Mouse (Mus musculus) thymus, postnatal 36 days (tissue): ENCODE data around the gene Rap1gap.
A peak's percentile ranks its signal among the peaks of the same experiment; 100 is the strongest.

Source experiments
- DNase-seq, 2 experiments: peaks; one replicate each; pipeline ENCODE4 v3.0.0; 2022; ENCODE audit warnings: mixed read lengths in 2 of 2

Rap1gap gene

DNA sequence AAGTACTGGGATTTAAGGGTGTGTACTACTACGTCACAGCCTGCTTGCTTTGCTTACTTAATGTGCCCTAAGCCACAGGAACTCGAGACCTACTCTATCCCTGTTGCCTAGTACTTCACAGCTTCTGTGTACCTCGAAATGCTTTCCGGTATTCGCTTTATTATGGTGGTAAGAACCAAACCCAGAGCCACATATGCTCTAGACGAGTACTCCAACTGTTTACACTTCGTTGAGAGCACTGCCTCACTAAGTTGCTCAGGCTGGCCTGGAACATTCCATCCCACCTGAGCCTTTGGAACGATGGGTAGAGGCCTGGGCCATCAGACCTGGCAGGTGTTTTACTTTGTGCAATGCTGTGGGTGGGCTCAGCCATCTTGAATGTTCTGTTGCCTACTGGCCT is 30.8 kb downstream of the Rap1gap start:
- no peak for DNase-seq

DNA sequence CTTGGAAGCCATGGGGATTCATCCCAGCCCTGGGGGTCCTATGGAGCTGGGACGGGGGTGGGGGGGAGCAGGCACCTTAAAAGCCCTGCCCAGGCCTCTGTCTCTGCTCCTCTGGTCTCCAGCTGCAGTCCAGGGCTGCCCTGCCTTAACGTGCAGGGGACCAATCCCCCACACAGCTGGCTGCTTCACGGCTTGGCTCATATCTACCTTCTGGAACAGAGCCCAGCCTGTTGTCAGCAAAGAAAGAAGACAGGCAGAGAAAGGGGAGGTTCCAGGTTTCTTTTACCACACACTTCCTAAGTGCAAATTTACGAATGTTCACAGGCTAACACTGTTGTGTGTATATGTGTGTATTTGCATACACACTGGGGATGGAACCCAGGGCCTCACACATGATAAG is 31.4 kb downstream of the Rap1gap start:
- DNase-seq: no peak

DNA sequence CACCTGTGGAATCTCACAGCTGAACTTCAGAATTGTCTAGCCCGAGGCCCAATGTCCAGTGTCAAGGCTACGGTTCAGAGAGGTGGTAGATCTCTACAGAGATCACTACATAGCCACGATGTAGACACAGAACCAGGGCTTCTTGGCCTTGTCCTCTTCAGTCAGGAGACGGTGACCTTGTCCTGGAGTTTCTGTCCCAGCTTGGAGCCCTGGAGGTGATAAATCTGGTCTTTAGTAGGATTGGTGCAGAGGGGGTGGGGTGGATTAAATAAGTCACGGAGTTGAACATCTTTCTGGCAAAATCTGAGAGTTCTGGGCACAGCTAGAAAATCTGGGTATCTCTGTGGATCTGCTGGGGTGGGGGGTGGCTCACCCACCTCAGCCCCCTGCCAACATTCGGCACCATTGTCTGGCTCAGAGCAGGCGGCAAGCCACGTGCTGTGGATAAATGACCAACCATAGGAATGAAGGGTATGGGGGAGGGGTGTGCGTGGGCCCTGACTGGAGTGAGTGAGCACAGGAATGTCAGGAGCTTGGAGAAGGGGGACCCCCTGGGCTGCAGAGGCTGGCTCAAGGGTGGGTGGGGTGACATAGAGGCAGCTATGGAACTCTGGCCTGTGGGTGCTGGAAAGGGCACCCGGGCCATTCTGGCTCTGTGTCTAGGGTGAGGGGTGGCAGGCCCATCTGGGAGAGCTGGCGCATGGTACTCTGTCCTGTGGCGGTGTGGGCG is 32.8 kb downstream of the Rap1gap start:
- DNase-seq: no peak

DNA sequence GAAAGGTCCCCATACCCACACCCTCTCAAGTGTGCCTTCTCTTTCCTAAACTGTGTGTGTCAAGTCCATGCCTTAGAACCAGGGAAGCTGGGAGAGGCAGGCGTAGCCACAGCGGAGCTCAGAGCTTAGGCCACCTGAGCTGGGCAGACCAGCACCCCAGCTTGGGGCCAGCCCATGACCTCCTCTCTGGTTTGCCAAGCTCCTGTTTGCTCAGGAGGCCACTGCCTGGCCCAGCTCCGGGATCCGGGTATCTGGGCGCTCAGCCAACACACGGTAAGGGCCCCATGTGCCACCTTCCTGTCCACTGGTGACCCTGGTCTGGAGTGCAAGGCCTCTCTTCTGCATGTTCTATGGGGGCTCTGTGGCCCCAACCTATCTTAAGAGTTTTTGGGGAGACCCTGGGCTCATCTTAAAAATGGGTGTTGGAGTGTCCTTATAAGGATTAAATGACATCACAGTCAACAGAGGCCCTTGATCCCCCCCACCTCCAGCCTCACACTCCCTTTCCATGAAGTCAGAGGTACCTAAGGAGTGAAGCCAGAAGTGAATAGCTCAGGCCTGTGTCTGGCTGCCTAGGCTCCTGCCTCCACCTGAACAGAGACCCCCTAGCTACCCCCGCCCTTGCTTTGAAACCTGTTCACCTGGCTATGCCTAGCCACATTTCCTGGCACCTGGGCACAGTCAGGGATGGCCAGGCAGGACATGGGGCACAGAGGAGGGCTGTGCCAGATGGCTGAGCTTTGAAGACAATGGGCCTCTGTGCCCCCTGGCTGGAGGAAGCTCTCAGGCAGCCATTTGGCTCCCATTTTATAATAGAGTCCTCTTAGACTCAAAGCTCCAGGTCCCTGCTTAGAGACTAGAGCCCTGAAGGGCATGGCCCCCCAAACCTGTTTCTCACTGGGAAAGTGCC is 33.8 kb downstream of the Rap1gap start:
- no peak for DNase-seq

DNA sequence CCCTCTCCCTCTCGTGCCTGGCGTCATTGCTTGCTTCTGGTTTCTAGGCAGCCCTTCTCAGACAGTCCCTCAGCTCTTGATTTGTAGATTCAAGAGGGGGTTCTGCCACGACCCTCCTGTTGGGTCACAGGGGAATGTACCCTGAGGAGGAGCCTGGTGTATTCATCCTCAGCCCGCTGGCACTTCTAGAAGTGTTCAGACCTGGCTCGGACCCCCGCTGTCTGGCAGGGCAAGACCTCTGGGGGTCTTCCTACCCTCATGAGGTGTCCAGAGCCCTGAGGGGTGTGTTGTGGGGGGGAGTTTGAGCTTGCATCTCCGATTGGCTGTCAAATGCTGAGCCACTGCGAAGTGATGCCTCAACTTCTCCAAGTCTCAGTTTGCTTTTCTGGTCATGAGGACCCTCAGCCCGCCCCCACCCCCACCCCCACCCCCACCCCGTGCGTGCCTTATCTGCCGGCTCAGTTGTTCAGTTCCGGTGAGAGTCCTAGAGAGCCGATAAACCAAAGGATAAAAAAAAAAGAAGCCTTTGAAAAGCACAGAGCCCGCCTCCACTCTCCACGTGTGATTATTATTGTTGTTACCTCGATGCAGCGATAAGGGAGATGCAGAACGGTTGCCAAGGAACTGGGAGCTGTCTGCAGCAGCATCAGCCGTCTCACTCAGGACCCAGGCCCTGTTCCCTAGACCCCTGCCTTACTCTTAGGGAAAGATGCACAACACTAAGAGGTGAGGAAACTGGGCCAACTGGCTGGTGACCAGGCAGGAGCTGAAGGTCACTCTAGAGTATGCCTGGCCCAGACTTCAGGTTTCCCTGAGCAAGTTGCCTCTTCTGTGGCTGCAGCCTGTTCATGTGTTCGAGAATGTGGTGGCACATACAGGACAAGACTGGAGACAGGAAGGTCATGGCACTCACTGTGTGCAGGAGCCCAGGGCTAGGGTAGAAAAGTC is 35.0 kb downstream of the Rap1gap start:
- DNase-seq: no peak

DNA sequence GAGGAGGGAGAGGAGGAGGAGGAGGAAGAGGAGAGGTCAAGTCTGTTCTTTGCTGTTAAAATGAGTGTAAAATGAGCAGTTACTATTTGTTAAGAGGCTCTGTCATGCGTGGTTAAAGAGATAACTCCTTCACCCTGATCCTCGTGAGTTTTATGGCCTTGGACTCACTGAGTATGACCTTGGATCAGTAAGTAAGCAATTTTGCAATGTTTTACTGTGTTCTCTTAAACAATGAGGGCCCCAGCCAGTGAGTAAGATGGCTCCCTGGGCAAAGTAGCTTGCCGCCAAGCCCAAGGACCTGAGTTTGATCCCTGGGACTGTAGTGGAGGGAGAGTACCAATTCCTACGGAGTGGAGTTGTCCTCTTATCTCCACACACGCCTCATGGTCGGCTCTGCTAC is 36.4 kb downstream of the Rap1gap start:
- DNase-seq: no peak

DNA sequence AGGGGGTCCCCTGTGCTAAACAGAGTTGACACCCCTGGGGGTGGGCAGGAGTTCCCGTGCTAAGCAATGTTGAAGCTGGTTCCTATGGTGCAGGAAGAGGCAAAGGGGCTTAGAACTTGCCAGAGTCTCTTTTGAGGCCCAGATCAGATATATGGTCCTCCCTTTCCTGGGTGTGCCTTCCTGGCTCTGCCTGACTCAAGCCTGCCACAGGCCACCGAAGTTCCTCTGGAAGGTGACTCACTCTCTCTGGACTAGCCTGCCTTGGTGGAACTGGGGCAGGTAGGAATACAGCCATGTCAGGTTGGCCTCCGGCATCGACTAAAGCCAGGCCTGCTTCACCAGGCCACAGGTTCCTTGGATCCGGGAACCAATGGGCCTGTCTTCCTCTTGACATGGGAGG is 38.6 kb downstream of the Rap1gap start:
- DNase-seq: no peak

DNA sequence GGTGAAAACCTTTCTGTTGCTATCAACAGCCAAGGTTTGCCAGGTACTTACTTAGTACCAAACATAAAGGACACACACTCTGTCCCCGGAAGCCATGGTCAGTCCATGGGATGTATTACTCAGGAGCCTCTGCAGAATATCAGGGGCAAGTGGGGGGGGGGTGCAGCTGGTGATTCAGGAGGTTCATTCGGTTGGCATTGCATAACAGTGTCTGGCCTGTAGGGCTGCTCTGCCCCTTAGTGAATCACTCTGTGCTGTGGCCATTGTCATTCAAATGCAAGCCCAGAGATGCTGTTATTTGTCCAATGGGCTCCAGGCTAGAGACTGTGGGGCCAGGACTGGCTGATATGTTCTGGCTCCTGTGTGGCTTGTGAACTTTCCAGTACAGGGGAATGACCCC is 40.0 kb downstream of the Rap1gap start:
- DNase-seq: no peak

DNA sequence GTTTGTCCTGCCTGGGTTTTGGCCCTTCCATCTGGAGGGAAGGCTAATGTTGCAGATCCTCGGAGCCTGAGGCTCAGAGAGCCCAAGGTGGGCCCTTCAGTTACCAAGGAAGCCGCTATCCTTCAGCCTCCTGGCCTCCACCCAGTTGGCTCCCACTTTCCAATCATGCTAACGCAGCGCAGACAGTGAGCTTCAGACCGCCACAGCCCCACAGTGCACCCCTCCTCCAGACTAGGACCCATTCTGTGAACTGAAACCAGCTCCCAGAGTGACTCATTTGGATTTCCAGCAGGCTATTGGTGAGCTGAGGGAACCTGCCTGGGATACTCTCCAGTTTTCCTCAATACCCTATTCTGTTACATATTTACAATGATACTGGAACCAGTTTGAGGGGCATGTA is 40.9 kb downstream of the Rap1gap start:
- no peak for DNase-seq

DNA sequence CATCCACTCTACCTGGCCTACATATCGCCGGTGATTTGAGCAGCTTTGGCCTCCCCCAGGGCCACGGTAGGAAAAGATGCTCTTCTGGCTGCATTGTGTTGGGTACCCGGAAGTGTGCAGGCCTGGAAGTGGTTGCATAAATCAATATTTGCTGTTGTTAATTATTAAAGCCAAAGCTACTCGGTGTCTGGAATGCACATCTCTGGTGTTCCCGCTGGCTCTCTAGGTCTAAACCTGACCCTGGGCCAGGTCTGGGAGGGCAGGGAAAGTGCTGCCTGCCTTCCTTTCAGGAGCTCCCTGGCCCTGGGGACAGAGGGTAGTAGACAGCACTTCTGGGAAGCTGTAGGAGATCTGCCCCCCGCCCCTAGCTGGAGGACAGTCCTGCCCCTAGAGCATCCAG is 42.0 kb downstream of the Rap1gap start:
- DNase-seq: no peak

DNA sequence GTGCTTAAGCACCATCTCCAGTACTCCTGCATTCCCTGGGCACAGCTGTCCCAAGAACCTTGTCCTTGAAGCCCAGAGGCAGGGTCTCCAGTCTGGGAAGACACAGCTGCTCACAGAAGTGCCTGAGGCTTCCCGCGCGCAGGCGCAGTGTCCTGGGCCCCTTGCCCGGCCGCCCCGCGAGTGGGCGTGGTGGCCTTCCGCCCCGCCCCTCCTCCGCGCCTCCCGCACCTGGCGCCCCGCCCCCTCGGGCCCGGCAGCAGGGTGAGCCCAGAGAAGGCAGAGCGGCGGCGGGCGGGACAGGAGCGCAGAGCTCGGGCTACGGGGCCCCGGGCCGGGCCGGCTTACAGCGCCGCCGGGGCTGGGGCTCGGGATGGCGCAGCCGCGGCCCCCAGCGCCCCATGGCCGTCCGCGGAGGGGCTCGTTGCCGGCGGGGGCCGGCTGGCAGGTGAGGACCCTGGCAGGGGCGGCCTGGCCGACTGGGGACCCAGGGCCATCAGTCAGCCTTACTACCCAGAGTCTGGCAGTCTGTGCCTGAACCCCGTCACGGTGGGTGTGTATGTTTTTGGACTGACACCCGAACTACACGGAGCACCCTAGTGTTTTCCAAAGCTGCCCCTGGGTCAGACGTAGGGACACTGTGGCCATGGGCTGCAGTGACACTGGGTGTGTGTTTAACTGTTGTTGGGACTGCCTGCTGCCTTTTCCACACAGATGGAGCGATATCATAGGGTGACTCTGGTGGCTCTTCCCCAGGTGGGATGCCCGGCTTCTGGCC is 42.9 kb downstream of the Rap1gap start:
- DNase-seq: peak; percentile 91

DNA sequence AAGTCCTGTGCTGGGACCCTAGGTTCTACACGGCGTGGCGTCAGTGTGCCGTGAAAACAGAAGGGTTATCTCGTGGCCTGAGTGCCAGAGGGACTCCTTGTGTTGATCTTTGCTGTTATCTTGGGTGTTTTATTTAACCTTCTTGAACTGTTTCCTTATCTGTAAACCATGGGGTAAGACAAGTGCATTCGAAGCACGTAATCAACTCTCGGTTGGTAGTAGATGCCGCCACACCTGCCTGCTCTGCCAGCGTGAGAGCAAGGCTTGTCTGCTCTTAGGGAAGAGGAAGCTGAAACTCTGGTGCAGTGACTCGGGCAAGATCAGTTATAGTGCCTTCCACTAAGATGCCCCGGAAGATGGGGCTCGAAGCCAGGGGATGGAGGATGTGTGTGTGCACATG is 48.4 kb downstream of the Rap1gap start:
- no peak for DNase-seq

DNA sequence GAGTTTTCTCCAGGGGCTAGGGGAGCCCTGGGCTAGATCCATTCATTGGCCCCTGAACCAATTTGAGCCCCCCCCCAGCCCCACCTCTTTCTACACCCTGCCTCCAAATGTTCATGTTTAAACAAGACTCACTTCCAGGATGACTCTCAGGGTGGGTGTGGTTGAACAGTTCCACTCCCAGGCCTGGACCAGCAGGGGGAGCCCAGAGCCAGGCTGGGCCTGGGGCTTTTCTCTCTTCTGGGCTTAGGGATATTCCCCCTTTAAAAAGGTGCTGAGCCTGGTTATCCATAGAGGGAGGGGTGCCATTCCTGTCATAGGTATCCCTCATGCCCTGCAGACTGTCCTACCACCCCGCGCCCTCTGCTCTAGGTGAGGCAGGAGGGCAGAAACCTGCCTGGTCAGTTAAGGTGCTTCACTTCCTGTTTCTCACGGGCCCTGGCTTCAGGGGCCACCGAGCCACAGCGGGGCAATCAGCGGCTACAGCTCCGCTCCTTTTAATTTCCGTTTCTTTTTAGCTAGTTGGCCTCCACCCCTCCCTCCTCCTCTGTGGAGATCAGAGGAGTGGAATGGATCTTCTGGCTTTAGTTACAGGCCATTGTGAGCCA is 49.6 kb downstream of the Rap1gap start:
- no peak for DNase-seq

DNA sequence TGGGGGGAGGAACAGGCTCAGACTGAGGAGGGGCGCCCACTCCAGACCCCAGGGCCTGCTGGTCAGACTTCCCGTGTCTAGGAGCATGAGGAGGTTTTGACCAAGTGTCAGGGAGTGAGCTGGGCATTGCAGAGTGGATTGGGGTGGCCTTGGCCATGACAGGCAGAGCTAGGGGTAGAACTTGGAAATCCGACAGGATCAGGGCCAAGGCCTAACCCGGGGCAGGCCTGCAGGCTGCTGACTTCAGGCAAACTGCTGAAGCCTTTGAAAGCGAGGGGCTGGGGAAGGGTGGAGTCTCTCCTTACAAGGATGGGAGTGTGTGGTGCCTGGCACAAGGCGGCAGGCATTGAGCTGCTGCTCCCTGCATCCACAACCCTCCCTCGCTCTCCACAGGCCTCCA is 52.5 kb downstream of the Rap1gap start:
- DNase-seq: no peak

DNA sequence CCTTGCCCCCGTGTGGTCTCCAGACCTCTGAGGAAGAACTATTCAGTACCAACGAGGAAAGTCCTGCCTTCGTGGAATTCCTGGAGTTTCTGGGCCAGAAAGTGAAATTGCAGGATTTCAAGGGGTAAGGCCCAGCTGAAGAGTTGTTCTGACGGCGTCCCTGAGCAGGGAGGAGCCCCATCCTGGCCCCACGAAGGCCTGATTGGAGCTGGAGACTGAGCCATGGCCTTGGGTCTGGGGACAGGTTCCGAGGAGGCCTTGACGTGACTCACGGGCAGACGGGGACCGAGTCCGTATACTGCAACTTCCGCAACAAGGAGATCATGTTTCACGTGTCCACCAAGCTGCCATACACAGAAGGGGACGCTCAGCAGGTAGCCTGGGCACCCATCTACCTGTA is 53.1 kb downstream of the Rap1gap start:
- DNase-seq: no peak

DNA sequence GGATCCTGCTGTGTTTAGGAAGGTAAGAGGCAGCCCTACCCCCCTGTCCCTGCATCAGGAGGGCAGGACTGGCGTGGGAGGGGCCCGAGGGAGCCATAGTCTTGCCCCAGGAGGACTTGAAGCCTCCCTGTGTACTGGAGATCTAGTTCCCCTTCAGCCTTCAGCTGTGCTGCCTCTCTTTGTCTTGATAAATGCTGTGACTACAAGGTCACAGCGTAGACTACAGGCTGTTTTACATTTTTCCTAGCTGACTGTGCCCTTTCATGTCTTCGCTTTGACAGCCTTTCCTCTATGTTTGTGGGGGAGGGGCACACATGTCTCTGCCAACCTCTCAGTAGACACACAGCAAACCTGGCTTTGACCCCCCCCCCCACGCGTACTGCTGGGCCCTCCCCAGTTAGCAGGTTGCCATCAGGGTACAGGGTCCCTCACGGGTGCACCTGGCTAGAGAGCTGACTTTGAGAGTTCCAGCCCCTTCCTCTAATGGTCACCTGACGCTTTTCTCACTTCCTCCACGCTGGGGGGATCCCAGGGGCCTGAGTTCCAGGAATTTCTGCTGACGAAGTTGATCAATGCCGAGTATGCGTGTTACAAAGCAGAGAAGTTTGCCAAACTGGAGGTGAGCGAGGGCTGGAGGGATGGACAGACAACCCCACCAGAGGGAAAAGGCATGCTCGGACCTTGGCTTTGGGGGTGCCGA is 55.0 kb downstream of the Rap1gap start:
- DNase-seq: no peak

DNA sequence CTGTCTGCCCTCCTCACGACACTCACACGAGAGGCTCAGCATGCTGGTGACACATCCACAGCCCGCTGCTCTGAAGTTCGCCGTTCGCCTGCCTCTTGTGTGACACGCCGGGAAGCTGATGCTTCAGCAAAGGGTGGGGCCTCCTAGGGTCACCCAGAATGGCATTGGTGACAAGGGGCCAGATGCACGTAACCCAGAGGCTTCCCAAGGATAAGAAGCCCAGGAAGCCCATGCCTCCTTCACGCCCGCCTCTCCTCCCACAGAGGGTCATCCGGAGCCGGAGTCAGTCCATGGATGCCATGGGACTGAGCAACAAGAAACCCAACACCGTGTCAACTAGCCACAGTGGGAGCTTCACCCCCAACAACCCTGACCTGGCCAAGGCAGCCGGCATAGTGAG is 57.0 kb downstream of the Rap1gap start:
- DNase-seq: no peak

DNA sequence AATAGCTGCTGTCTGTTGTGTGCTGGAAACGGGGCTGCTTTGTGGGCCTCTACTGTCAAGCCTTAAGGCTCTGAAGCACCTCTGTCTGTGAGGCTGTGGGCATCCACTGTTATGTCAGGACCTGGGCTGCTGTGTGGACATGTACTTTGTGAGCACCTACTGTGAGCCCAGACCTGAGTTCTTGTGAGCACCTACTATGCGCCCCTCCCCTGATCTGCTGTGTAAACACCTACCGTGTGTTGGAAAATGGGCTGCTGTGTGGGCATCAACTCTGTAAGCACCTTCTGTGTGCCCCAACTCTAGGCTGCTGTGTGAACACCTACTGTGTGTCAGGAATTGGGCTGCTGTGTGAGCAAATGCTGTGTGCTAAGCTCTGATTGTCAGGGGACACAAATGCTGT is 57.7 kb downstream of the Rap1gap start:
- no peak for DNase-seq

DNA sequence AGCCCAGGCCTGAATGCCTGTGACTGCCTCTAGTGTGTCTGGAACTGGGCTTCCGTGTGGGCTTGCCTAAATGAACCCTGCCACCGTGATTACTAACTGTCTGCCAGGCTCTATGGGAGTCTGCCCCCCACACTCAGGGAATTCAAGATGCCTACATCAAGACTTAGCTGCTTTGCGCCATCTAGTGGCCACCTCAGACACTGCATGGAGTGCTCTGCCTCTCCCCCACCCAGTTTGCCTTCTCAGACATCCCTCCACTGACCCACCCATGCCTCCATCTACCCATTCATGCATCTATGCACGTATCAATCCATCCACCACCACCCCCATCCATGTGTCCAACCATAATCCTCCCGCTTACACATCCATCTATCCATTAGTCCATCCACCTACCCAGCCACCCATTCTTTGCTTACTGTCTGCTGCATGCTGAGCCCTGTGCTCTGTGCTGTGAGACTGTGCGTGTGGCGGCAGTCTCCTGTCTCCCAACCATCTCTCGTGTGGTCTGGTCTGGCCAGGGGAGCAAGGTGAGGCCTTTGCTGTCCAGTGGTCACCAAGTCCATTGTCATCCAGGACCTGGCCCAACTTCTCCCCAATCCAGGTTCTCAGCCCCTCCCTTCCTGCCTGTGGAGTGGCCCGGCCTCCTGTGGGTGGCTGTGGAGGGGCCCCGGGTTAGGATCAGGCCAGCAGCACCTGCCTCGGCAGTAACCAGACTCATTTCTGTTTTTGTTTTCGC is 58.3 kb downstream of the Rap1gap start:
- peak; percentile 57 to 67 for DNase-seq

DNA sequence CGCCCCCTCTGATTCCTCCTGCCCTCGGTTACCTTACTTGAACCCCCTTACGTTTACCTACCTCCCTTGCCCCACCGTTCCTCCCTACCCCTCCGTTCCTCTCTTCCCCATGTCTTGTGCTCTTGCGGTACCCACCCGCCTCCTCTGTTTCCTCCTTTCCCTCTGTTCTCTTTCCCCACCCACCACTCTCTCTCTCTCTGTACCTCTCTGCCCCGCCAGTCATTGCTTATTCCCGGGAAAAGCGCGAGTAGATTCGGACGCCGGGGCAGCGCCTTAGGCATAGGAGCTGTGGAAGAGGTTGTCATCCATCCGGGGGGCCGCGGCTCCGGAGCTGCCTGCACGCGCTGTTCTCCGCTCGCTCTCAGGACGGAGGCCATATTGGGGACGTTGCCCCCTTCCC is 59.0 kb downstream of the Rap1gap start:
- no peak for DNase-seq

DNA sequence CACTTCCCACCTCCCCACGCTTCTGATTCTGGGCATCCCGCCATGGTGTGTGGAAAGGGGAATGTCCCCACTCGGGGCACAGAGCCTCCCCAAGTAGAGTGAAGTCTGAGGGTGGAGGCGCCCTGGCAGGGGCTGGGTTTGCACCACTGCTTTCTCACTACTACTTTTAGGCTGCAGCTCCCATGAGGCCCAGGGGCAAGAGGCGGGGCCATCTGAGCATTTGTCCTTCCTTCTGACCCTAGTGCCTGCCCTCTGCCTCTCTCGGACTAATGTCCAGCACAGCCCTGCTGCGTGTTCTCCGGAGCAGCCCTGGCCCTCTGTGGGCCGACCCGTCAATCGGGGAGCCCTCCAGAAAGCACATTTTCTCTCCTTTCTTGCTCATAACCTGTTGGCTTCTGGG is 59.7 kb downstream of the Rap1gap start:
- no peak for DNase-seq
